Mouse (Mus musculus) kidney, embryonic 14.5 days (tissue): ENCODE data around the gene Eme2. TPM values are rescaled to one million over a fixed set of nuclear protein-coding genes. Genes with fewer than 3 reads are reported as not detected.

Experiments used
- ATAC-seq: fragments of 200-750 bp; cut with Nextera tagmentation; 2 replicates; pipeline ENCODE4 v1.8.0; 2017; ENCODE audit warnings: moderate number of reproducible peaks, mild to moderate bottlenecking, moderate TSS enrichment, moderate library complexity; ENCODE audit not compliant: low FRiP score, low TSS enrichment
- H3K27ac ChIP-seq: fragments of 300-500 bp; sonication (generic); 2 replicates; pipeline ENCODE4 v1.5.1; 2014; ENCODE audit warnings: low read depth, mild to moderate bottlenecking, low read length, moderate library complexity, mixed read lengths
- H3K27me3 ChIP-seq: fragments of 300-500 bp; sonication (generic); 2 replicates; pipeline ENCODE4 v1.6.1; 2014; ENCODE audit warnings: mild to moderate bottlenecking, low read length; ENCODE audit not compliant: control insufficient read depth, insufficient read depth
- H3K36me3 ChIP-seq: fragments of 300-500 bp; sonication (generic); 2 replicates; pipeline ENCODE4 v1.6.1; 2014; ENCODE audit warnings: low read length, mixed read lengths; ENCODE audit not compliant: control insufficient read depth, insufficient read depth
- H3K4me1 ChIP-seq: fragments of 300-500 bp; sonication (generic); 2 replicates; pipeline ENCODE4 v1.6.1; 2014; ENCODE audit warnings: low read length, mixed read lengths; ENCODE audit not compliant: control insufficient read depth, insufficient read depth
- H3K4me2 ChIP-seq: fragments of 300-500 bp; sonication (generic); replicated peaks from 2 replicates; pipeline ENCODE4 v1.6.1; 2014; ENCODE audit warnings: low read depth, mild to moderate bottlenecking, low read length
- H3K4me3 ChIP-seq: fragments of 300-500 bp; sonication (generic); 2 replicates; pipeline ENCODE4 v1.5.1; 2014; ENCODE audit warnings: mild to moderate bottlenecking, low read length
- H3K9ac ChIP-seq: fragments of 300-500 bp; sonication (generic); 2 replicates; pipeline ENCODE4 v1.6.1; 2014; ENCODE audit warnings: low read depth, mild to moderate bottlenecking, low read length, moderate library complexity
- H3K9me3 ChIP-seq: fragments of 300-500 bp; sonication (generic); 2 replicates; pipeline ENCODE4 v1.6.1; 2016; ENCODE audit warnings: low read length; ENCODE audit not compliant: control insufficient read depth
- WGBS: fragments of 180-500 bp; shearing (Covaris S2); extraction: QIAGEN DNeasy Blood & Tissue Kit; methylation state at CpG from one replicate; pipeline ENCODE4 v1.1.7; 2014; 5-methylcytosine and 5-hydroxymethylcytosine counted together
- polyA plus RNA-seq: library from polyadenylated mRNA; unstranded; fragments of >200 nt; fragmentation: Nextera tagmentation; extraction: Ambion mirVana; gene quantifications from 2 replicates; pipeline ENCODE4 v1.2.1, GENCODE M21; 2014

Gene Eme2
- polyA plus RNA-seq, 1 experiment from 2014 or later, result 25.2 TPM

DNA sequence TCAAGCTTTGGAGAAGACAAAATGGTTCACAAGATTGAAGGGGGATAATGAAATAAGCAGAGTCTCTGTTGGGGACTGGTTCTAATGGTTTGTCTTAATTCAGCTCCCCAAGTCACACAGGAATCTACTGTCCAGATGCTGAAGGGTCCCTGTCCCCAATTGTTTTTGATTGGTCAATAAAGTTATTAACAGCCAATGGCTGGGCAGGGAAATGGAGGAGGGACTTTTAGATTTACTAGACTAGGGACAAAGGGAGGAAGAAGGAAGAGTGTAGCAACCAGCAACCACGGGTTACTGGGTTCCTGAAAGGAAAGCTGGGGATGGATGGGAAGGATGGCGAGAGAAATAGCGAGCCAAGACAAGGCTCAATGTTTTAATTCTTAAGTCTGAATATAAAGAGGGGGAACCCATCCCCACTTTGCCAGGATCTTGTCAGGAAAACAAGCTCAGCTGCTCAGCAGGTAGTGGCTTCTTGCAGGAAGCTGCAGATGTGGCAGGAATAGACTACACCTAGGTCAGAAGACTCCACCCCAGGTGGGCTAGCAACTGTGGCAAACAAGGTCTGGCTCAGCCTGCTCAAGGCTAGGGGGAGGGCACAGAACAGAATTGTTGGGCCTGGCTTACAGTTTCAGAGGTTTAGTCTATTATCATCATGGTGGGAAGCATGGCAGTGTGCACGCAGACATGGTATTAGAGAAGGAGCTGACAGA lies 21.0 kb downstream of the Eme2 start:
- 49% methylated on average over 4 of the region's 4 CpGs for WGBS
- no peaks in the 10 kb centered on the region for H3K4me1 ChIP-seq
- H3K36me3 ChIP-seq, result no peaks in the 10 kb centered on the region
- no peaks in the 10 kb centered on the region for H3K9me3 ChIP-seq
- H3K27ac ChIP-seq, result no peak overlapping the region
- no peak overlapping the region for H3K4me2 ChIP-seq
- ATAC-seq, result no peak
- no peak overlapping the region for H3K4me3 ChIP-seq
- H3K27me3 ChIP-seq, result no peaks in the 10 kb centered on the region
- H3K9ac ChIP-seq, result no peak overlapping the region

DNA sequence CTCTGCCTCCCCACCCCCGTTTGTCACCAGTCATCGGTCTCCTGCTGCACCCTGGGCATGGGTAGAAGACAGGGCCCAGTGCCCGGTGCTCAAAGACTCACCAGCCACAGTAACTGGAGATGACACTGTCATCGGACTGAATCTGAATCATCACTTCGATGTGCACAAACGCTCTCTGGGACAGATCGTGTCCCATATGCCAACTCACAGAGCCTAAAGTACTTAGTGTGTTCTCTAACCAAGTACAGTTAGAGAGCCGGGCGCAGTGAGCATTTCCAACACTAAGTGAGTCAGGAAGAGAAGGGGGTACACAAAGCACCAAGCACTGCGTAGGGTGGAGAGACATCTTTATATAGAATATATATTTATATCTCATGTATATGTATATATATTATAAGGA lies 27.0 kb downstream of the Eme2 start:
- no peak overlapping the region for H3K27ac ChIP-seq
- H3K4me2 ChIP-seq, result no peak overlapping the region
- no peaks in the 10 kb centered on the region for H3K9me3 ChIP-seq
- no peak overlapping the region for H3K4me3 ChIP-seq
- peaks cover 9% of the 10 kb centered on the region for H3K36me3 ChIP-seq
- ATAC-seq, result no peak
- H3K9ac ChIP-seq, result no peak overlapping the region
- H3K27me3 ChIP-seq, result no peaks in the 10 kb centered on the region
- 92% methylated on average over 10 of the region's 10 CpGs for WGBS
- H3K4me1 ChIP-seq, result no peaks in the 10 kb centered on the region

DNA sequence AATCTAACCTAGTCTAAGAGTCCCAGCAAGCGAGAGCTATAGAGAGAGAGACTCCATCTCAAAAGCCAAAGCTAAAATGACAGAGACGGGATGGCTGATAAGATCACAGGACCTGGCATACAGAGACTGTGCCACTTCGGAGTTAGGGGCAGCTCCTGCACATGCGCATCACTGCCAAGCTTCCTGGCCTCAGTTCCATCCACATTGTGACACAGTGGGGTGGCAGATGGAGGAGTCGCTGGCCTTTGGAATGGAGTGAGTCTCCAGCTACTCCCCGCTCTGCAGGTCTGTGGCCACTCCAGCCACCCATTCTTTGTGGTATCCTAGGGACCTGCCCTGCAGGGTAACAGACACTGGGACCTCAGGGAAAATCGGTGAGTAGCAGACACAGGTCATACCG lies 29.1 kb downstream of the Eme2 start, which contains the start of gene Igfals:
TSS of gene Igfals (plus strand) at position 222 of the 400 bp plus-strand sequence.
- 90% methylated on average over 8 of the region's 8 CpGs for WGBS
- Histone ChIP-seq H3K9me3 (no peaks in the 10 kb centered on the region), H3K4me1 (no peaks in the 10 kb centered on the region), H3K27ac (no peak within 1 kb of the TSS), H3K4me3 (no peak within 1 kb of the TSS), H3K27me3 (no peaks in the 10 kb centered on the region), H3K36me3 (peaks cover 20% of the 10 kb centered on the region), H3K4me2 (no peak within 1 kb of the TSS), H3K9ac (no peak within 1 kb of the TSS)
- ATAC-seq, result no peak

DNA sequence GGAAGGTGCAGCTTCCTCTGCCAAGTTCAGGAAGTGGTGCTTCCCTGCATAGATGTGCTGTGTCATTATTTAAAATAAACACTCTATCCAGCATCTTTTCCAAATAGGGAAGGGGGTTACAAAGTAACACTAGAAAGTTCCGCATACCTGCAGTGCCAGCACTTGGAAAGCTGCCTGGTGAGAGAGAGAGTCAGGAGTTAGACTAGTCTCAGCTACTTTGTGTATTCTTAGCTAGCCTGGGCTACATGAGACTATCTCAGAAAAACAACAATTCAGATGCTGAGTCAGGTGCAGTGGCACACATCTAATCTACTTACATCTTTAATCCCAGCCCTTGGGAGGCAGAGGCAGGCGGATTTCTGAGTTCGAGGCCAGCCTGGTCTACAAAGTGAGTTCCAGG lies 33.1 kb downstream of the Eme2 start:
- Histone ChIP-seq H3K9me3 (no peaks in the 10 kb centered on the region), H3K4me3 (no peak overlapping the region), H3K36me3 (peaks cover 20% of the 10 kb centered on the region), H3K9ac (no peak overlapping the region), H3K27me3 (no peaks in the 10 kb centered on the region), H3K4me1 (no peaks in the 10 kb centered on the region), H3K4me2 (no peak overlapping the region), H3K27ac (no peak overlapping the region)
- no peak for ATAC-seq
- 96% methylated on average over 3 of the region's 3 CpGs for WGBS

DNA sequence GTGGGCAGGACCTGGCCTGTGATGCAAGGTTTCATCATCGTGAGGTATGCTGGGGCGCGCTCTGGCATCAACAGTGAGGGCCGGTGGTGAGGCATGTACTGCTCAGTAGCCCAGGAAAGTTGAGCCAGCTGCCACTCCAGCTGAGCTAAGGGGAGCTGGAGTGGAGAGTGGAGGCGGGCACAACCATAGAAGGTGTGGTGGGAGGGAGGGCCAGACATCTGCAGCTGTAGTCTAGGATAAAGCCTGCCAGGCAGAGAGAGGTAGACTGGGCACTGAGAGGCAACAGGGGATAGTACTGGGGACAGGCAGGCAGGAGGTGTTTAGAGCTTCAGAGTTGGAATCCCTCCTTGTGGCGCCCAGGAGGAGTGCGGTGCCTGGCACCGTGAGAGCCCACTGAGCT lies 34.8 kb downstream of the Eme2 start:
- WGBS, result 91% methylated on average over 8 of the region's 8 CpGs

DNA sequence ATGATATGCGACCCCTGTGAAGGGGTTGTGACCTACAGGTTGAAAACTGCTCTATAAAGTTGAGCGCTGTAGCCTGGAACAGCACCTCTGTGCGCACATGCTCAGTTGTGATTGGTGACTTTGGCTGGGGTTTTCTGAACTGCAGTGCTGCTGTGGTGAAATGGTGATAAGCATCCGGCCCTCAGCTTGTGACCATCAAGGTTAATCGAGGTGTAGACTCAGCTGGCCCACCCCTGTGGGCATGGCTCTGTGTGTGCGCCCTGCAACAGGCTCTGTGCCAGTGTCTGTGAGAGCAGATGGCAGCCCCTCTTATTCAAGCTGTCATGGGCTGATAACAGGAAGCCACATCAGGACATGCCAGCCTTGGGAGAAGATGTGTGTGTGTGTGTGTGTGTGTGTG lies 35.9 kb downstream of the Eme2 start:
- ATAC-seq, result no peak
- Histone ChIP-seq H3K9ac (no peak overlapping the region), H3K9me3 (no peaks in the 10 kb centered on the region), H3K27ac (no peak overlapping the region), H3K36me3 (peaks cover 19% of the 10 kb centered on the region), H3K4me2 (no peak overlapping the region), H3K4me1 (no peaks in the 10 kb centered on the region), H3K27me3 (no peaks in the 10 kb centered on the region), H3K4me3 (no peak overlapping the region)
- WGBS, result 89% methylated on average over 6 of the region's 6 CpGs

More for the DNA sequence above, 34.8 kb downstream of the Eme2 start:
- H3K4me2 ChIP-seq, result no peak overlapping the region
- H3K4me1 ChIP-seq, result no peaks in the 10 kb centered on the region
- no peak for ATAC-seq
- H3K9ac ChIP-seq, result no peak overlapping the region
- H3K27ac ChIP-seq, result no peak overlapping the region
- no peak overlapping the region for H3K4me3 ChIP-seq
- H3K9me3 ChIP-seq, result no peaks in the 10 kb centered on the region
- no peaks in the 10 kb centered on the region for H3K27me3 ChIP-seq
- peaks cover 20% of the 10 kb centered on the region for H3K36me3 ChIP-seq

DNA sequence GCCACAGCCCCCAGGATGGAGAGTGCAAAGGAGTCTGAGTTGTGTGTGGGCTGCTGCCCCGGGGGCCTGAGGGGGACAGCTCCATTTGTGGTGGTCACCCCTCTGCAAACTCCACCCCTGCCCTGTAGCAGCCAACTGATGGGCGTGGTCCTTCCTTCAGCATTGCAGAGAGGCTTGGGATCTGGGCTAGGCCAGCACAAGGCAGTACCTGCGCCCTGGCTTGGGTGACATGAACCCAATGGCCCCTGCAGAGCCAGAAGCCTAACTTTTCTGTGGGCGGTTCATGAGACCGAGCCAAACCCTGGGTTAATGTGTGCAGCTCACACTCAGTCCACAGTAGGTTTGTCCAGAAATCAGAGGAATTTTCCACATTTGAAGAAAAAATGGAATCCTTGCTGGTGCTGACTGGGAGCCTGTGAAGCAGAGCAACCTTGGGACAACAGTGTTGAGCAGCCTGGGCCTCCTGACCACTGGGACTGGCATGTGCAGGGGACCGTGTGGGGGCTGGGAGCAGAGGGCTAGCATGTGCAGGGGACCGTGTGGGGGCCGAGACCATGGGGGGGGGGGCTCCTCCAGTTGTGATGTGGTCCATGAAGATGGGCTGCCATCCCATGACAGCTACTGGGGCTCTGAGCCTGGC lies 36.9 kb downstream of the Eme2 start:
- Histone ChIP-seq H3K9ac (no peak overlapping the region), H3K4me1 (no peaks in the 10 kb centered on the region), H3K27me3 (no peaks in the 10 kb centered on the region), H3K27ac (no peak overlapping the region), H3K4me2 (no peak overlapping the region), H3K9me3 (no peaks in the 10 kb centered on the region), H3K4me3 (no peak overlapping the region), H3K36me3 (peaks cover 19% of the 10 kb centered on the region)
- no peak for ATAC-seq
- 88% methylated on average over 8 of the region's 8 CpGs for WGBS

DNA sequence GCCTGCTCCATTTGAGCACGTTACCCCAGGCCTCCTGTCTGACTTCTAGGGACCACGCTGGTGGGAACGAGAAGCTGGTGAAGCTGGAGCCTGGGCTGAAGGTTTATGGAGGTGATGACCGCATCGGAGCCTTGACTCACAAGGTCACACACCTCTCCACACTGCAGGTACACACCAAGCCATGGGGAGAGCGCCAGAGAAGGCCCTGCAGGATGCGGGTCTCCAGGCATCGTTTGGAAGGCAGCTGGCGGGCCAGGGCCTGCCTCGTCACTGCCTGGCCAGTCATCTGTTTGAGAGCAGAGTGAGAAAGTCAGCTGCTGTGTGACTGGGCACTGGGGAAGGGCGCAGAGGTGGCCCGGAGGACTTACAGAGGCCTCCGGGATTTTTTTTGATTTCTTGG lies 38.3 kb downstream of the Eme2 start:
- 91% methylated on average over 13 of the region's 13 CpGs for WGBS
- Histone ChIP-seq H3K4me2 (no peak overlapping the region), H3K9ac (no peak overlapping the region), H3K9me3 (no peaks in the 10 kb centered on the region), H3K4me1 (no peaks in the 10 kb centered on the region), H3K27me3 (no peaks in the 10 kb centered on the region), H3K27ac (no peak overlapping the region), H3K36me3 (peaks cover 14% of the 10 kb centered on the region), H3K4me3 (no peak overlapping the region)
- no peak for ATAC-seq

DNA sequence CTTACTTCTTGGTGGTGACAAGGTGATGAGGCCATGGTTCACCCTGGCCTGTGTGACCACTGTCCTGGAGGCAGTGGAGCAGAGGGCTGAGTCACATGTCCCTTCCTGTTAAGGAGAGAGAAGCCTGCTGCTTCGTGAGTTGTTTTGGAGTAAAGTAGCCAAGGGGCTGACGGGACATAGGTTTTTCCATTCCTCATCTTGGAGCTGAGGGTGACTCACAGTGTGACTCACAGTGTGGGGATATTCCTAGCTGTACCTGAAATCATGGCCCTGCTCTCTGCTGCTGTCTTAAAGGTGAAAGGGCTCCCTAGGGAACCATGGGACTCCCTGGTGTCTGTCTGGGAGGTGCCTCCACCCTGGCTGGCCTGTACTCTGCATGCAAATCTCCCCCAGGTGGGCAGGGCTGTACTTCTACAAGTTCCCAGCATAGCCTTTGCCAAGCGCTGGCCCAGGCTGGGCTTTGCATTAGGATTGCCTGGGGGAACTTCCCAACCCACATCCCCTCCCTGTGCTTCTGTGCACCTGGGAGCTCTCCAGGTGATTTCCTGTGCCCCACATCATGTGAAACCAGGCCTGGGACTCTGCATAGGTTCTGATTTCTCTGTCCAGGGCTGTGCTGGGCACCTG lies 38.9 kb downstream of the Eme2 start:
- no peak for ATAC-seq
- H3K27ac ChIP-seq, result no peak overlapping the region
- H3K4me1 ChIP-seq, result peaks cover 4% of the 10 kb centered on the region

More for the DNA sequence above, 38.9 kb downstream of the Eme2 start:
- no peaks in the 10 kb centered on the region for H3K9me3 ChIP-seq
- no peak overlapping the region for H3K9ac ChIP-seq
- H3K27me3 ChIP-seq, result peaks cover 4% of the 10 kb centered on the region; the same call in 1 of the 2 replicates
- WGBS, result 85% methylated on average over 3 of the region's 3 CpGs
- peaks cover 8% of the 10 kb centered on the region; the same call in 1 of the 2 replicates for H3K36me3 ChIP-seq
- H3K4me2 ChIP-seq, result no peak overlapping the region
- no peak overlapping the region for H3K4me3 ChIP-seq
